Mouse (Mus musculus) lung, embryonic 16.5 days (tissue): ENCODE results near the gene 5031439G07Rik. TPM values are rescaled to one million over a fixed set of nuclear protein-coding genes. Genes with fewer than 3 reads are reported as not detected.
A peak's percentile ranks its signal among the peaks of the same experiment; 100 is the strongest.

Source experiments
- ATAC-seq: fragments of 200-750 bp; cut with Nextera tagmentation; 2 replicates; pipeline ENCODE4 v1.8.0; 2017; ENCODE audit warnings: low read depth, mild to moderate bottlenecking, moderate library complexity
- H3K27ac ChIP-seq: fragments of 300-500 bp; sonication (generic); 2 replicates; pipeline ENCODE4 v1.5.1; 2014; ENCODE audit warnings: mild to moderate bottlenecking, control low read depth, low read length
- H3K27me3 ChIP-seq: fragments of 300-500 bp; sonication (generic); 2 replicates; pipeline ENCODE4 v1.6.1; 2014; ENCODE audit warnings: low read depth, low read length, mixed read lengths; ENCODE audit not compliant: control insufficient read depth, insufficient read depth
- H3K36me3 ChIP-seq: fragments of 300-500 bp; sonication (generic); 2 replicates; pipeline ENCODE4 v1.6.1; 2014; ENCODE audit warnings: low read length; ENCODE audit not compliant: control insufficient read depth, insufficient read depth
- H3K4me1 ChIP-seq: fragments of 300-500 bp; sonication (generic); replicated peaks from 2 replicates; pipeline ENCODE4 v1.6.1; 2014; ENCODE audit warnings: low read length, mixed read lengths; ENCODE audit not compliant: control insufficient read depth, insufficient read depth
- H3K4me2 ChIP-seq: fragments of 300-500 bp; sonication (generic); 2 replicates; pipeline ENCODE4 v1.6.1; 2014; ENCODE audit warnings: low read depth, low read length, control low read depth
- H3K4me3 ChIP-seq: fragments of 300-500 bp; sonication (generic); 2 replicates; pipeline ENCODE4 v1.5.1; 2014; ENCODE audit warnings: mild to moderate bottlenecking, low read length, control low read depth
- H3K9ac ChIP-seq: fragments of 300-500 bp; sonication (generic); 2 replicates; pipeline ENCODE4 v1.6.1; 2014; ENCODE audit warnings: low read length, control low read depth
- H3K9me3 ChIP-seq: fragments of 300-500 bp; sonication (generic); 2 replicates; pipeline ENCODE4 v1.6.1; 2016; ENCODE audit warnings: low read length; ENCODE audit not compliant: control insufficient read depth
- WGBS: fragments of 180-500 bp; shearing (Covaris S2); extraction: QIAGEN DNeasy Blood & Tissue Kit; methylation state at CpG from one replicate; pipeline ENCODE4 v1.1.7; 2014; 5-methylcytosine and 5-hydroxymethylcytosine counted together
- polyA plus RNA-seq: library from polyadenylated mRNA; unstranded; fragments of >200 nt; fragmentation: Nextera tagmentation; extraction: Ambion mirVana; gene quantifications from 2 replicates; pipeline ENCODE4 v1.2.1, GENCODE M21; 2015

5031439G07Rik gene
- polyA plus RNA-seq, 1 experiment from 2014 or later, result 5.0 TPM

GRCm38 (mm10) chr15:84997768-84998454 lies 9.6 kb upstream of the 5031439G07Rik start:
- no peaks in the 10 kb centered on the region for H3K9me3 ChIP-seq
- H3K4me2 ChIP-seq, result no peak overlapping the region
- ATAC-seq, result no peak
- peaks cover 2% of the 10 kb centered on the region; the same call in 1 of the 2 replicates for H3K4me1 ChIP-seq
- H3K4me3 ChIP-seq, result no peak overlapping the region
- H3K36me3 ChIP-seq, result no peaks in the 10 kb centered on the region
- no peak overlapping the region for H3K9ac ChIP-seq
- H3K27me3 ChIP-seq, result no peaks in the 10 kb centered on the region
- 54% methylated on average over 14 of the region's 14 CpGs for WGBS
- no peak overlapping the region for H3K27ac ChIP-seq

- 6% methylated on average over 1 of the region's 1 CpGs for WGBS
- no peak overlapping the region for H3K27ac ChIP-seq
- ATAC-seq, result 0 out of 2 replicates have a peak, but pooled peaks have one; percentile 34
These were observed 7.6 kb upstream of the 5031439G07Rik start for GRCm38 (mm10) chr15:84995967-84996366.

GRCm38 (mm10) chr15:84995041-84995440 lies 6.7 kb upstream of the 5031439G07Rik start:
- ATAC-seq, result no peak
- no peak overlapping the region for H3K27ac ChIP-seq
- 36% methylated on average over 6 of the region's 6 CpGs for WGBS

More at GRCm38 (mm10) chr15:84995967-84996366, 7.6 kb upstream of the 5031439G07Rik start:
- no peak overlapping the region for H3K4me3 ChIP-seq
- no peaks in the 10 kb centered on the region for H3K9me3 ChIP-seq
- no peak overlapping the region for H3K9ac ChIP-seq
- H3K36me3 ChIP-seq, result no peaks in the 10 kb centered on the region
- no peak overlapping the region for H3K4me2 ChIP-seq
- H3K4me1 ChIP-seq, result no peaks in the 10 kb centered on the region
- H3K27me3 ChIP-seq, result no peaks in the 10 kb centered on the region

GRCm38 (mm10) chr15:84994498-84994897 lies 6.1 kb upstream of the 5031439G07Rik start:
- ATAC-seq, result no peak
- no peaks in the 10 kb centered on the region for H3K9me3 ChIP-seq
- no peak overlapping the region for H3K9ac ChIP-seq
- WGBS, result 16% methylated on average over 6 of the region's 6 CpGs
- H3K4me2 ChIP-seq, result no peak overlapping the region
- no peaks in the 10 kb centered on the region for H3K36me3 ChIP-seq
- H3K4me1 ChIP-seq, result no peaks in the 10 kb centered on the region
- no peak overlapping the region for H3K27ac ChIP-seq
- H3K4me3 ChIP-seq, result no peak overlapping the region
- no peaks in the 10 kb centered on the region for H3K27me3 ChIP-seq

More at GRCm38 (mm10) chr15:84995041-84995440, 6.7 kb upstream of the 5031439G07Rik start:
- H3K27me3 ChIP-seq, result no peaks in the 10 kb centered on the region
- H3K9me3 ChIP-seq, result no peaks in the 10 kb centered on the region
- H3K4me3 ChIP-seq, result no peak overlapping the region
- no peaks in the 10 kb centered on the region for H3K36me3 ChIP-seq
- no peak overlapping the region for H3K9ac ChIP-seq
- H3K4me2 ChIP-seq, result no peak overlapping the region
- H3K4me1 ChIP-seq, result no peaks in the 10 kb centered on the region

- Histone ChIP-seq H3K4me2 (no peak overlapping the region), H3K4me1 (peaks cover 19% of the 10 kb centered on the region), H3K27me3 (no peaks in the 10 kb centered on the region), H3K27ac (no peak overlapping the region), H3K36me3 (no peaks in the 10 kb centered on the region), H3K4me3 (no peak overlapping the region), H3K9ac (no peak overlapping the region), H3K9me3 (no peaks in the 10 kb centered on the region)
- WGBS, result 64% methylated on average over 7 of the region's 7 CpGs
- no peak for ATAC-seq
These were observed 1.4 kb upstream of the 5031439G07Rik start for GRCm38 (mm10) chr15:84989771-84990170.

- Histone ChIP-seq H3K9me3 (no peaks in the 10 kb centered on the region), H3K36me3 (no peaks in the 10 kb centered on the region), H3K27ac (no peak overlapping the region), H3K4me2 (no peak overlapping the region), H3K9ac (no peak overlapping the region; the same call in 1 of the 2 replicates), H3K4me1 (peaks cover 19% of the 10 kb centered on the region), H3K4me3 (no peak overlapping the region), H3K27me3 (no peaks in the 10 kb centered on the region)
- no peak for ATAC-seq
- WGBS, result 70% methylated on average over 3 of the region's 3 CpGs
These were observed 747 bp upstream of the 5031439G07Rik start for GRCm38 (mm10) chr15:84989098-84989497.

- peak overlapping the region; percentile 92 for H3K9ac ChIP-seq
- H3K9me3 ChIP-seq, result no peaks in the 10 kb centered on the region
- peaks cover 19% of the 10 kb centered on the region for H3K4me1 ChIP-seq
- ATAC-seq, result peak; percentile 73
- peak overlapping the region; percentile 38; the same call in 1 of the 2 replicates for H3K27ac ChIP-seq
- no peaks in the 10 kb centered on the region for H3K36me3 ChIP-seq
- peak overlapping the region; percentile 85 for H3K4me3 ChIP-seq
- H3K4me2 ChIP-seq, result peak overlapping the region; percentile 87
- no peaks in the 10 kb centered on the region for H3K27me3 ChIP-seq
- under 1% methylated on average over 50 of the region's 53 CpGs for WGBS
These were observed 1.1 kb downstream of the 5031439G07Rik start for GRCm38 (mm10) chr15:84987020-84987815.

GRCm38 (mm10) chr15:84986171-84987019 lies 2.0 kb downstream of the 5031439G07Rik start:
- Histone ChIP-seq H3K4me2 (peak overlapping the region; percentile 87), H3K27me3 (no peaks in the 10 kb centered on the region), H3K9me3 (no peaks in the 10 kb centered on the region), H3K4me1 (peaks cover 19% of the 10 kb centered on the region), H3K4me3 (peak overlapping the region; percentile 85), H3K9ac (peak overlapping the region; percentile 92), H3K36me3 (no peaks in the 10 kb centered on the region), H3K27ac (no peak overlapping the region)
- no peak for ATAC-seq
- 77% methylated on average over 4 of the region's 4 CpGs for WGBS
